12 mouse cellular contexts compared by ENCODE assay signal in the genomic region with DNA sequence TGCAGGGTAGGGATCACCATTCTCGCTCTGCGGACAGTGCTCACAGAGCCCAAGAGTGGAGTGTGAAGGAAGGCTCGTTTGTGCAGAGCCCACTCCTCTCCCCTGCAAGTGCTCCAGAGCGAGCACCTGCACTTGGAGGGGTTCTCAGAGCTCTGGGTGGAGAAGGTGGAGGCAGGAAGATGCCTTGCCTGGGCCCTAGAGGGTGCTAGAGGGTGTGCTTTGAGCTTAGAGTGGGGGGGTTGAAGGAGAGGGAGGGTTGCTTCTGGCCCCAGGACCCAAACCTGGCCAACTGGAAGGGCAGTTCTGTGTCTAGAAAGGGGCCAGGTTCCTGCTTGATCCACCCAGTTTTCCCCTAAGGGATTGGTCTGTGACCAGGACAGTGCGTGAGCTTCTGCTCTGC. TPM values are rescaled to one million over a fixed set of nuclear protein-coding genes. Genes with fewer than 3 reads are reported as not detected.
DNase-seq lines count a peak whose midpoint lies in the region; ATAC-seq and TF ChIP-seq lines count a peak whose summit lies in the region.
"Had no signal": no experiment of that assay in that cellular context is flagged by ENCODE, and none has a peak within 500 bp of the region (broad histone marks: within the 10 kb centered on the region; RNA-seq: fewer than 3 reads in every experiment).

No protein-coding gene starts in this region.

- H3K27ac ChIP-seq in intestine, postnatal 0 days (ENCODE audit: low read depth, low read length) = no peak overlapping the region
- no peak overlapping the region for H3K27ac ChIP-seq in intestine, embryonic 16.5 days (ENCODE audit: low read length)
- H3K27ac ChIP-seq in midbrain, postnatal 0 days (ENCODE audit: low read depth, low read length) = no peak overlapping the region
- H3K27ac ChIP-seq in midbrain, embryonic 10.5 days (replicated peaks) = no peak overlapping the region
- H3K27ac ChIP-seq: limb, embryonic 15.5 days had no signal

- ATAC-seq in intestine, postnatal 0 days = no peak
- no peak for ATAC-seq in intestine, embryonic 16.5 days
- no peak for ATAC-seq in midbrain, postnatal 0 days (ENCODE audit: low FRiP score)
- peak; percentile 50; the same call in 1 of the 2 replicates for ATAC-seq in megakaryocyte-erythroid progenitor cell, adult 5-6 weeks (replicated peaks; ENCODE audit: low FRiP score, low TSS enrichment, poor library complexity, severe bottlenecking)
- ATAC-seq: inflammation-experienced regulatory T-cells, adult 6 months; midbrain, embryonic 16.5 days had no signal

- H3K9ac ChIP-seq in intestine, postnatal 0 days (ENCODE audit: low read depth, low read length) = no peak overlapping the region
- H3K9ac ChIP-seq in intestine, embryonic 16.5 days (ENCODE audit: low read depth, low read length) = no peak overlapping the region
- H3K9ac ChIP-seq in midbrain, postnatal 0 days (replicated peaks; ENCODE audit: low read length, poor library complexity, severe bottlenecking) = no peak overlapping the region
- H3K9ac ChIP-seq: heart, embryonic 12.5 days; limb, embryonic 15.5 days had no signal

- H3K27me3 ChIP-seq in intestine, postnatal 0 days (replicated peaks; ENCODE audit: control insufficient read depth, insufficient read depth, low read length) = peaks cover 6% of the 10 kb centered on the region; the same call in 1 of the 2 replicates
- H3K27me3 ChIP-seq in intestine, embryonic 16.5 days (replicated peaks; ENCODE audit: control insufficient read depth, insufficient read depth, low read length) = no peaks in the 10 kb centered on the region
- H3K27me3 ChIP-seq in midbrain, postnatal 0 days (ENCODE audit: insufficient read depth, low read length) = no peaks in the 10 kb centered on the region
- no peaks in the 10 kb centered on the region for H3K27me3 ChIP-seq in midbrain, embryonic 10.5 days (ENCODE audit: low read depth, poor library complexity, severe bottlenecking)
- H3K27me3 ChIP-seq: limb, embryonic 15.5 days had no signal

- TF ChIP-seq CTCF in intestine, postnatal 0 days (IDR thresholded peaks at IDR 0.05; ENCODE audit: low read depth) = peak; percentile 64
- peak; percentile 44 for TF ChIP-seq CTCF in midbrain, postnatal 0 days (IDR thresholded peaks at IDR 0.05)

- H3K9me3 ChIP-seq in intestine, postnatal 0 days (ENCODE audit: control insufficient read depth) = no peaks in the 10 kb centered on the region
- H3K9me3 ChIP-seq in intestine, embryonic 16.5 days (ENCODE audit: control insufficient read depth, low read length) = no peaks in the 10 kb centered on the region
- no peaks in the 10 kb centered on the region for H3K9me3 ChIP-seq in midbrain, postnatal 0 days (ENCODE audit: low read length)
- H3K9me3 ChIP-seq in midbrain, embryonic 10.5 days (replicated peaks) = no peaks in the 10 kb centered on the region
- H3K9me3 ChIP-seq: heart, embryonic 12.5 days; limb, embryonic 15.5 days had no signal

- H3K4me3 ChIP-seq in intestine, postnatal 0 days (ENCODE audit: low read depth, low read length) = no peak overlapping the region
- H3K4me3 ChIP-seq in intestine, embryonic 16.5 days (ENCODE audit: low read length) = no peak overlapping the region
- H3K4me3 ChIP-seq in midbrain, postnatal 0 days (ENCODE audit: low read depth, low read length) = no peak overlapping the region
- H3K4me3 ChIP-seq in midbrain, embryonic 10.5 days = no peak overlapping the region
- H3K4me3 ChIP-seq: heart, embryonic 12.5 days; limb, embryonic 15.5 days had no signal

- no peaks in the 10 kb centered on the region for H3K36me3 ChIP-seq in intestine, postnatal 0 days (ENCODE audit: control insufficient read depth, insufficient read depth)
- H3K36me3 ChIP-seq in intestine, embryonic 16.5 days (ENCODE audit: control insufficient read depth, insufficient read depth, low read length) = no peaks in the 10 kb centered on the region
- H3K36me3 ChIP-seq in midbrain, postnatal 0 days (ENCODE audit: insufficient read depth, low read length) = no peaks in the 10 kb centered on the region
- H3K36me3 ChIP-seq in midbrain, embryonic 10.5 days = no peaks in the 10 kb centered on the region
- H3K36me3 ChIP-seq: heart, embryonic 12.5 days; limb, embryonic 15.5 days had no signal

- H3K4me1 ChIP-seq in intestine, postnatal 0 days (replicated peaks; ENCODE audit: control insufficient read depth, insufficient read depth, low read length) = no peaks in the 10 kb centered on the region
- H3K4me1 ChIP-seq in intestine, embryonic 16.5 days (ENCODE audit: control insufficient read depth, insufficient read depth, low read length) = no peaks in the 10 kb centered on the region; the same call in 1 of the 2 replicates
- no peaks in the 10 kb centered on the region for H3K4me1 ChIP-seq in midbrain, postnatal 0 days (ENCODE audit: insufficient read depth, low read length)
- H3K4me1 ChIP-seq in midbrain, embryonic 10.5 days = no peaks in the 10 kb centered on the region
- H3K4me1 ChIP-seq: heart, embryonic 12.5 days had no signal

- no peak overlapping the region for H3K4me2 ChIP-seq in intestine, postnatal 0 days (replicated peaks; ENCODE audit: low read depth)
- H3K4me2 ChIP-seq in intestine, embryonic 16.5 days (ENCODE audit: low read depth, low read length) = no peak overlapping the region
- no peak overlapping the region for H3K4me2 ChIP-seq in midbrain, postnatal 0 days (ENCODE audit: low read depth, low read length, poor library complexity, severe bottlenecking)
- H3K4me2 ChIP-seq: heart, embryonic 12.5 days; limb, embryonic 15.5 days had no signal

- peak; percentile 20 for DNase-seq in adrenal gland, postnatal 10 days
- DNase-seq in adrenal gland, postnatal 4 days (ENCODE audit: low spot score in 2 of 2) = no peak
- no peak for DNase-seq in midbrain, postnatal 0 days (ENCODE audit: low spot score)
- DNase-seq in midbrain, embryonic 10.5 days (ENCODE audit: low spot score) = no peak
- DNase-seq in gastrocnemius, adult 8-10 months (ENCODE audit: low spot score in 2 of 2) = no peak

- 68% methylated on average over 5 of the region's 5 CpGs for WGBS in intestine, postnatal 0 days
- 62% methylated on average over 5 of the region's 5 CpGs for WGBS in intestine, embryonic 16.5 days
- WGBS in midbrain, postnatal 0 days = 67% methylated on average over 5 of the region's 5 CpGs
- 65% methylated on average over 5 of the region's 5 CpGs for WGBS in midbrain, embryonic 10.5 days

RNA-seq across cellular contexts. Expression of a gene that starts 51.5 kb away (rescaled TPM):
- total RNA-seq in adrenal gland, postnatal 10 days (2021) = under 1 TPM; 0.27 to 0.73 TPM
- 1 to 10 TPM; 1.7 to 3.5 TPM for total RNA-seq in adrenal gland, postnatal 4 days (2021)
- 0.14 and 0.18 TPM in 2 replicates for polyA plus RNA-seq in intestine, postnatal 0 days (2015; fragmentation: Nextera tagmentation; extraction: Ambion mirVana)
- polyA plus RNA-seq in intestine, embryonic 16.5 days (2015; fragmentation: Nextera tagmentation; extraction: Ambion mirVana) = 0.31 and 0.32 TPM in 2 replicates
- total RNA-seq in midbrain, postnatal 0 days (2014; rRNA removed) = 1.4 and 1.8 TPM in 2 replicates
- polyA plus RNA-seq in midbrain, postnatal 0 days (2015; fragmentation: Nextera tagmentation; extraction: Ambion mirVana) = 1.5 and 2.1 TPM in 2 replicates
- 2.1 and 2.2 TPM in 2 replicates for polyA plus RNA-seq in midbrain, embryonic 10.5 days (2016; fragmentation: Nextera tagmentation; extraction: Ambion mirVana)
- 1.4 TPM in 1 of 2 replicates, not detected in the other for total RNA-seq in megakaryocyte-erythroid progenitor cell, adult 5-6 weeks (2014; fragmentation: Nextera tagmentation)
- not detected in 2 replicates for total RNA-seq in megakaryocyte-erythroid progenitor cell, adult 5-6 weeks (2017)
- under 1 TPM in 3 of 4 experiments, not detected in 1; 0.12 to 0.58 (median 0.31) TPM for total RNA-seq in gastrocnemius, adult 8-10 months (2022)
